Mouse (Mus musculus) kidney, adult 2 months (tissue): ENCODE results near the gene Rora.

Experiments used
- CTCF ChIP-seq: fragments of 200-500 bp; conservative IDR thresholded peaks from 2 replicates; pipeline ENCODE4 v1.5.1; 2011; ENCODE audit warnings: low read depth, mild to moderate bottlenecking, control low read depth, low read length, moderate library complexity, mixed read lengths; ENCODE audit not compliant: insufficient read depth, insufficient read length
- POLR2A ChIP-seq: fragments of 200-500 bp; IDR thresholded peaks from one replicate; pipeline ENCODE4 v1.6.1; 2011; ENCODE audit warnings: low read depth, low read length, control low read depth

GRCm38 (mm10) chr9:69164653-69165052, 511.1 kb downstream of the Rora start:
- TF ChIP-seq CTCF (no peak), POLR2A (no peak)
